Mouse (Mus musculus) cerebellum, adult 2 months (tissue): ENCODE data around the gene Lrp5.

Experiments used
- CTCF ChIP-seq: fragments of 200-500 bp; IDR thresholded peaks from 2 replicates; pipeline ENCODE4 v1.5.1; 2011; ENCODE audit warnings: low read depth, mild to moderate bottlenecking, control low read depth, low read length, moderate library complexity, borderline replicate concordance; ENCODE audit not compliant: insufficient read depth
- POLR2A ChIP-seq: fragments of 200-500 bp; IDR thresholded peaks from 2 replicates; pipeline ENCODE4 v1.6.1; 2011; ENCODE audit warnings: low read length, control low read depth, borderline replicate concordance; ENCODE audit not compliant: insufficient read depth

- TF ChIP-seq CTCF (no peak), POLR2A (no peak)
Measured at GRCm38 (mm10) chr19:3577265-3577910, 109.0 kb downstream of the Lrp5 start.
